Mouse (Mus musculus): Measurements from ENCODE around the gene Baiap2l1. TPM values are rescaled to one million over a fixed set of nuclear protein-coding genes. Genes with fewer than 3 reads are reported as not detected.

Gene Baiap2l1
- polyA plus RNA-seq, 1 experiment from 2014 or later = 5.5 TPM

GRCm38 (mm10) chr5:144294908-144295307 lies 63.0 kb downstream of the Baiap2l1 start:
- no peaks in the 10 kb centered on the region for H3K9me3 ChIP-seq (replicated peaks)
- H3K4me1 ChIP-seq = no peaks in the 10 kb centered on the region
- no peak overlapping the region for H3K4me3 ChIP-seq
- no peak overlapping the region for H3K27ac ChIP-seq
- WGBS = 90% methylated on average over 7 of the region's 7 CpGs
- H3K36me3 ChIP-seq = no peaks in the 10 kb centered on the region
- no peaks in the 10 kb centered on the region for H3K27me3 ChIP-seq (ENCODE audit: low read depth, poor library complexity, severe bottlenecking)
- DNase-seq (ENCODE audit: low spot score) = no peak

- no peaks in the 10 kb centered on the region for H3K27me3 ChIP-seq (ENCODE audit: low read depth, poor library complexity, severe bottlenecking)
- H3K4me3 ChIP-seq = no peak overlapping the region
- no peak overlapping the region for H3K27ac ChIP-seq
- H3K36me3 ChIP-seq = no peaks in the 10 kb centered on the region
- 95% methylated on average over 4 of the region's 4 CpGs for WGBS
- no peak for DNase-seq (ENCODE audit: low spot score)
- H3K9me3 ChIP-seq (replicated peaks) = no peaks in the 10 kb centered on the region
- no peaks in the 10 kb centered on the region; the same call in 1 of the 2 replicates for H3K4me1 ChIP-seq
These were observed 68.0 kb downstream of the Baiap2l1 start for GRCm38 (mm10) chr5:144289769-144290440.

GRCm38 (mm10) chr5:144288391-144288790 lies 69.5 kb downstream of the Baiap2l1 start:
- 89% methylated on average over 9 of the region's 9 CpGs for WGBS
- Histone ChIP-seq H3K27ac (no peak overlapping the region), H3K27me3 (ENCODE audit: low read depth, poor library complexity, severe bottlenecking) (no peaks in the 10 kb centered on the region), H3K36me3 (no peaks in the 10 kb centered on the region), H3K4me3 (no peak overlapping the region), H3K4me1 (peaks cover 10% of the 10 kb centered on the region), H3K9me3 (replicated peaks) (no peaks in the 10 kb centered on the region)
- DNase-seq (ENCODE audit: low spot score) = no peak

- Histone ChIP-seq H3K4me1 (peaks cover 16% of the 10 kb centered on the region), H3K9me3 (replicated peaks) (no peaks in the 10 kb centered on the region), H3K36me3 (peaks cover 2% of the 10 kb centered on the region; the same call in 1 of the 2 replicates), H3K27ac (no peak overlapping the region), H3K4me3 (no peak overlapping the region), H3K27me3 (ENCODE audit: low read depth, poor library complexity, severe bottlenecking) (no peaks in the 10 kb centered on the region)
- no peak for DNase-seq (ENCODE audit: low spot score)
- WGBS = 80% methylated on average over 3 of the region's 3 CpGs
These were observed 70.6 kb downstream of the Baiap2l1 start for GRCm38 (mm10) chr5:144287267-144287820.

- Histone ChIP-seq H3K4me1 (peaks cover 16% of the 10 kb centered on the region), H3K27ac (no peak overlapping the region), H3K4me3 (no peak overlapping the region), H3K9me3 (replicated peaks) (no peaks in the 10 kb centered on the region), H3K36me3 (peaks cover 3% of the 10 kb centered on the region), H3K27me3 (ENCODE audit: low read depth, poor library complexity, severe bottlenecking) (no peaks in the 10 kb centered on the region)
- 80% methylated on average over 9 of the region's 9 CpGs for WGBS
- no peak for DNase-seq (ENCODE audit: low spot score)
These were observed 71.2 kb downstream of the Baiap2l1 start for GRCm38 (mm10) chr5:144286591-144287266.

GRCm38 (mm10) chr5:144284599-144284998 lies 73.3 kb downstream of the Baiap2l1 start:
- Histone ChIP-seq H3K4me1 (peaks cover 16% of the 10 kb centered on the region), H3K27me3 (ENCODE audit: low read depth, poor library complexity, severe bottlenecking) (no peaks in the 10 kb centered on the region), H3K9me3 (replicated peaks) (no peaks in the 10 kb centered on the region), H3K36me3 (peaks cover 18% of the 10 kb centered on the region), H3K4me3 (no peak overlapping the region), H3K27ac (no peak overlapping the region)
- DNase-seq (ENCODE audit: low spot score) = no peak
- 88% methylated on average over 5 of the region's 5 CpGs for WGBS

- H3K4me3 ChIP-seq = no peak overlapping the region
- H3K27me3 ChIP-seq (ENCODE audit: low read depth, poor library complexity, severe bottlenecking) = no peaks in the 10 kb centered on the region
- no peak overlapping the region for H3K27ac ChIP-seq
- H3K9me3 ChIP-seq (replicated peaks) = no peaks in the 10 kb centered on the region
- peaks cover 16% of the 10 kb centered on the region for H3K4me1 ChIP-seq
- peaks cover 26% of the 10 kb centered on the region for H3K36me3 ChIP-seq
- DNase-seq (ENCODE audit: low spot score) = no peak
- 77% methylated on average over 8 of the region's 8 CpGs for WGBS
These were observed 74.3 kb downstream of the Baiap2l1 start for GRCm38 (mm10) chr5:144283551-144284031.

- Histone ChIP-seq H3K4me3 (no peak overlapping the region), H3K27me3 (ENCODE audit: low read depth, poor library complexity, severe bottlenecking) (no peaks in the 10 kb centered on the region), H3K9me3 (replicated peaks) (no peaks in the 10 kb centered on the region), H3K36me3 (peaks cover 35% of the 10 kb centered on the region), H3K27ac (no peak overlapping the region), H3K4me1 (peaks cover 16% of the 10 kb centered on the region)
- no peak for DNase-seq (ENCODE audit: low spot score)
- 87% methylated on average over 11 of the region's 11 CpGs for WGBS
These were observed 75.2 kb downstream of the Baiap2l1 start for GRCm38 (mm10) chr5:144282470-144283260.

- Histone ChIP-seq H3K36me3 (peaks cover 48% of the 10 kb centered on the region), H3K4me1 (peaks cover 16% of the 10 kb centered on the region), H3K27me3 (ENCODE audit: low read depth, poor library complexity, severe bottlenecking) (no peaks in the 10 kb centered on the region), H3K4me3 (no peak overlapping the region), H3K9me3 (replicated peaks) (no peaks in the 10 kb centered on the region), H3K27ac (no peak overlapping the region)
- DNase-seq (ENCODE audit: low spot score) = no peak
- WGBS = 95% methylated on average over 13 of the region's 13 CpGs
These were observed 78.0 kb downstream of the Baiap2l1 start for GRCm38 (mm10) chr5:144279926-144280325.

GRCm38 (mm10) chr5:144279081-144279541 lies 78.8 kb downstream of the Baiap2l1 start:
- WGBS = 87% methylated on average over 9 of the region's 9 CpGs
- H3K36me3 ChIP-seq = peaks cover 51% of the 10 kb centered on the region
- H3K9me3 ChIP-seq (replicated peaks) = no peaks in the 10 kb centered on the region
- peaks cover 13% of the 10 kb centered on the region for H3K4me1 ChIP-seq
- no peak for DNase-seq (ENCODE audit: low spot score)
- no peaks in the 10 kb centered on the region for H3K27me3 ChIP-seq (ENCODE audit: low read depth, poor library complexity, severe bottlenecking)
- no peak overlapping the region for H3K27ac ChIP-seq
- H3K4me3 ChIP-seq = no peak overlapping the region

GRCm38 (mm10) chr5:144278374-144278960 lies 79.4 kb downstream of the Baiap2l1 start:
- Histone ChIP-seq H3K9me3 (replicated peaks) (no peaks in the 10 kb centered on the region), H3K27ac (no peak overlapping the region), H3K4me1 (peaks cover 7% of the 10 kb centered on the region; the same call in 1 of the 2 replicates), H3K27me3 (ENCODE audit: low read depth, poor library complexity, severe bottlenecking) (no peaks in the 10 kb centered on the region), H3K4me3 (no peak overlapping the region), H3K36me3 (peaks cover 51% of the 10 kb centered on the region)
- no peak for DNase-seq (ENCODE audit: low spot score)
- WGBS = 87% methylated on average over 12 of the region's 13 CpGs

GRCm38 (mm10) chr5:144276898-144277630 lies 80.8 kb downstream of the Baiap2l1 start:
- H3K36me3 ChIP-seq = peaks cover 49% of the 10 kb centered on the region
- H3K4me3 ChIP-seq = no peak overlapping the region
- DNase-seq (ENCODE audit: low spot score) = no peak
- H3K9me3 ChIP-seq (replicated peaks) = no peaks in the 10 kb centered on the region
- no peak overlapping the region for H3K27ac ChIP-seq
- no peaks in the 10 kb centered on the region; the same call in 1 of the 2 replicates for H3K4me1 ChIP-seq
- 91% methylated on average over 17 of the region's 17 CpGs for WGBS
- no peaks in the 10 kb centered on the region for H3K27me3 ChIP-seq (ENCODE audit: low read depth, poor library complexity, severe bottlenecking)

Data from limb, embryonic 10.5 days (tissue).